Mouse (Mus musculus) hindbrain, embryonic 14.5 days (tissue): Measurements from ENCODE around the gene Rab19. TPM values are rescaled to one million over a fixed set of nuclear protein-coding genes. Genes with fewer than 3 reads are reported as not detected.
"Not testable (repeated sequence)": the region's sequence is repeated elsewhere in the genome, so short reads cannot be mapped to it uniquely, and the experiment has no call there.

ENCODE experiments used
- ATAC-seq: fragments of 200-750 bp; cut with Nextera tagmentation; 2 replicates; pipeline ENCODE4 v1.8.0; 2017; ENCODE audit warnings: moderate number of reproducible peaks, mild to moderate bottlenecking, moderate TSS enrichment, moderate library complexity; ENCODE audit not compliant: low FRiP score
- DNase-seq: peaks from one replicate; pipeline ENCODE4 v3.0.0-alpha.2; 2015; ENCODE audit warnings: low spot score
- H3K27ac ChIP-seq: fragments of 300-500 bp; sonication (generic); 2 replicates; pipeline ENCODE4 v1.5.1; 2014; ENCODE audit warnings: mild to moderate bottlenecking, moderate library complexity
- H3K27me3 ChIP-seq: fragments of 300-500 bp; sonication (generic); 2 replicates; pipeline ENCODE4 v1.6.1; 2014; ENCODE audit warnings: mild to moderate bottlenecking, low read length, mixed read lengths; ENCODE audit not compliant: control insufficient read depth, insufficient read depth
- H3K36me3 ChIP-seq: fragments of 300-500 bp; sonication (generic); replicated peaks from 2 replicates; pipeline ENCODE4 v1.6.1; 2014; ENCODE audit not compliant: control insufficient read depth, insufficient read depth
- H3K4me1 ChIP-seq: fragments of 300-500 bp; sonication (generic); replicated peaks from 2 replicates; pipeline ENCODE4 v1.6.1; 2014; ENCODE audit warnings: antibody characterized with exemption, low read length, mixed read lengths; ENCODE audit not compliant: control insufficient read depth, insufficient read depth
- H3K4me2 ChIP-seq: fragments of 300-500 bp; sonication (generic); replicated peaks from 2 replicates; pipeline ENCODE4 v1.6.1; 2014; ENCODE audit warnings: mild to moderate bottlenecking, moderate library complexity
- H3K4me3 ChIP-seq: fragments of 300-500 bp; sonication (generic); replicated peaks from 2 replicates; pipeline ENCODE4 v1.5.1; 2014; ENCODE audit warnings: mild to moderate bottlenecking, low read length
- H3K9ac ChIP-seq: fragments of 300-500 bp; sonication (generic); 2 replicates; pipeline ENCODE4 v1.6.1; 2014
- H3K9me3 ChIP-seq: fragments of 300-500 bp; sonication (generic); 2 replicates; pipeline ENCODE4 v1.6.1; 2016; ENCODE audit warnings: low read length; ENCODE audit not compliant: control insufficient read depth
- WGBS: fragments of 180-500 bp; shearing (Covaris S2); extraction: QIAGEN DNeasy Blood & Tissue Kit; methylation state at CpG from one replicate; pipeline ENCODE4 v1.1.7; 2014; 5-methylcytosine and 5-hydroxymethylcytosine counted together
- polyA plus RNA-seq: library from polyadenylated mRNA; unstranded; fragments of >200 nt; fragmentation: Nextera tagmentation; extraction: Ambion mirVana; gene quantifications from 2 replicates; pipeline ENCODE4 v1.2.1, GENCODE M21; 2014

Gene Rab19
- polyA plus RNA-seq, 1 experiment from 2014 or later, result 0.40 TPM

GRCm38 (mm10) chr6:39433701-39434100 lies 52.7 kb downstream of the Rab19 start:
- H3K4me1 ChIP-seq, result no peaks in the 10 kb centered on the region
- no peak overlapping the region for H3K9ac ChIP-seq
- H3K4me3 ChIP-seq, result no peak overlapping the region
- ATAC-seq (no peak), DNase-seq (no peak)
- H3K36me3 ChIP-seq, result no peaks in the 10 kb centered on the region
- no peaks in the 10 kb centered on the region for H3K9me3 ChIP-seq
- H3K27me3 ChIP-seq, result no peaks in the 10 kb centered on the region
- no peak overlapping the region for H3K27ac ChIP-seq
- H3K4me2 ChIP-seq, result no peak overlapping the region

- H3K27ac ChIP-seq, result no peak overlapping the region
- no peak overlapping the region for H3K4me3 ChIP-seq
- WGBS, result 85% methylated on average over 2 of the region's 2 CpGs
- DNase-seq, result no peak
- no peak for ATAC-seq
- H3K36me3 ChIP-seq, result no peaks in the 10 kb centered on the region
- no peak overlapping the region for H3K4me2 ChIP-seq
- H3K4me1 ChIP-seq, result no peaks in the 10 kb centered on the region
- no peak overlapping the region for H3K9ac ChIP-seq
- no peaks in the 10 kb centered on the region for H3K27me3 ChIP-seq
- H3K9me3 ChIP-seq, result no peaks in the 10 kb centered on the region
These were observed 53.3 kb downstream of the Rab19 start for GRCm38 (mm10) chr6:39434111-39434885.

DNA sequence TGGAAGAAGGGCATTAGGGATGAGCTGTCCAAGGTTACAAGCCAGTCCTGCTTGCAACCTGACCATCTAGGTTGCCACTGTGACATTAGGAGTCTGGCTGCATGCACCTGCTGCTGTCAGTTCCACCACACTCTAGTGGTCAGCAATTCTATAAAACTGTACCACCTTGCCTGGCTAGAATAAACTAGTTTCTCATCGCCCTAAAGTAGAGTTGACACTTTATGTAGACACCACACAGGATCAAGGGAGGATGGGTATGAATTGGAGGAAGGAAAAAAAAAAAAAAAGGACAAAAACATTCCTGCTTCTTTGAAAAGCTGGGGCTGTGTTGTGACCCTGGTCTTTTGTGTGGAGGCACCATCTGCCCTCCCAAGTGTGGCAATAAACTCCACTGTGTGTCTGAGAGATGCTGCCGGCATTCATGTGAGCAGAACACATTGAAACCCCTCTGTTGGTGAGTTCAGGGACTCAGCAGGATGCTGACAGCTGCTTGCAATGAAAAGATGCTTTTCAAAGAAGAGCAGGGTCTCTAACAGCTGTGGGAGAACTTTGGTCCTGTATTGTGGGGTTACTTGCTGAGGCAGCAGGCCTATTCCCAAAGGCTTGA lies 54.0 kb downstream of the Rab19 start:
- Histone ChIP-seq H3K27ac (no peak overlapping the region), H3K9ac (no peak overlapping the region), H3K4me2 (no peak overlapping the region), H3K27me3 (no peaks in the 10 kb centered on the region), H3K4me1 (no peaks in the 10 kb centered on the region), H3K36me3 (no peaks in the 10 kb centered on the region), H3K9me3 (no peaks in the 10 kb centered on the region), H3K4me3 (no peak overlapping the region)
- no peak for ATAC-seq
- DNase-seq, result no peak
- WGBS, result 5% methylated on average over 2 of the region's 2 CpGs

DNA sequence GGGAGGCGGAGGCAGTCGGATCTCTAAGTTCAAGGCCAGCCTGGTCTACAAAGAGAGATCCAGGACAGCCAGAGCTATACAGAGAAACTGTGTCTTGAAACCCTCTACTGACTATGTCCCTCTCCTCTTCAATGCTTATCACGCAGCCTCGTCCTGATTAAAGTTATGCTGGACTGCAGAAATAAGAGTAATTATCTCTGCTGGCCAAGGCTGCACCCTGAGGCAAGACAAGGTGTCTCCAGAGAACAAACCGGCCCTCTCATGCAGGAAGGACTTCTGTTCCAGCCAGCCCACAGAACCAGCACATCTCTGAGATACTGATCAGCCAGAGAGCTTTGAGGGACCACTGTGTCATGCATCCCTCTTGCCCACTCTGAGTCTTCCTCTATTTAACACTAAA lies 54.9 kb downstream of the Rab19 start:
- H3K9me3 ChIP-seq, result no peaks in the 10 kb centered on the region
- 77% methylated on average over 5 of the region's 5 CpGs for WGBS
- H3K9ac ChIP-seq, result no peak overlapping the region
- H3K27ac ChIP-seq, result no peak overlapping the region
- no peaks in the 10 kb centered on the region for H3K36me3 ChIP-seq
- no peak for DNase-seq
- no peaks in the 10 kb centered on the region for H3K27me3 ChIP-seq
- ATAC-seq, result no peak
- no peak overlapping the region for H3K4me2 ChIP-seq
- H3K4me1 ChIP-seq, result no peaks in the 10 kb centered on the region
- no peak overlapping the region for H3K4me3 ChIP-seq

DNA sequence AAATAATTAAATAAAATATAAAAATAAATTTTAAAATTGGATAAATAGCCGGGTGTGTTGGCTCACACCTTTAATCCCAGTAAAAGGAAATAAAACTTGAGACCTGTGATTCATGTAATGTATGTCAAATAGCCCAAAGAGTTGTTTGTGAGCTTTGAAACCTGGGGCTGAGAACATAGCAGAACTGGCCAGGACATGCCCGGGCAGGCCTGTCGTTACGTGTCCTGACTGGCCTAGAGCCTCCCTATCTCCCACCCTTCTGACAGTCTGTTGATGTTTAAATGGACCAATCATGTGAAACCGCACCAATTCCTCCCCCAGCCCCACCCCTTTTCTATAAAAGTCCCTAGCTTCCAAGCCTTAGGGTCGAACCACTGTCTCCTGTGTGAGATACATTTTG lies 56.5 kb downstream of the Rab19 start:
- not testable (repeated sequence) for ATAC-seq, DNase-seq, H3K9me3 ChIP-seq

More for the DNA sequence above, 56.5 kb downstream of the Rab19 start:
- not testable (repeated sequence) for H3K27ac ChIP-seq, H3K36me3 ChIP-seq, H3K4me2 ChIP-seq, H3K4me1 ChIP-seq, H3K9ac ChIP-seq, H3K4me3 ChIP-seq, H3K27me3 ChIP-seq
- WGBS, result 95% methylated on average over 6 of the region's 6 CpGs

Other genes with a start within 250 kb of the Rab19 start
- 5.5 TPM in 2 replicates for gene Kdm7a, start 174.4 kb upstream of the Rab19 start, polyA plus RNA-seq
- gene Slc37a3, start 3.5 kb upstream of the Rab19 start, polyA plus RNA-seq, result 62.4 and 63.8 TPM in 2 replicates
- gene Mkrn1, start 39.3 kb downstream of the Rab19 start, polyA plus RNA-seq, result 247 and 275 TPM in 2 replicates
- 19.1 and 21.8 TPM in 2 replicates for gene Dennd2a, start 176.7 kb downstream of the Rab19 start, polyA plus RNA-seq
- gene Adck2, start 192.7 kb downstream of the Rab19 start, polyA plus RNA-seq, result 37.5 and 38.0 TPM in 2 replicates
- 1.9 TPM in 1 of 2 replicates, not detected in the other for gene Gm42420, start 204.6 kb downstream of the Rab19 start, polyA plus RNA-seq
- gene Ndufb2, start 211.4 kb downstream of the Rab19 start, polyA plus RNA-seq, result 525 and 566 TPM in 2 replicates